Mouse (Mus musculus) kidney, adult 2 months (tissue): Measurements from ENCODE around the gene Enho. TPM values are rescaled to one million over a fixed set of nuclear protein-coding genes. Genes with fewer than 3 reads are reported as not detected.
"Not testable (repeated sequence)": the region's sequence is repeated elsewhere in the genome, so short reads cannot be mapped to it uniquely, and the experiment has no call there.

Source experiments
- DNase-seq: peaks from one replicate; pipeline ENCODE4 v3.0.0; 2021
- H3K27ac ChIP-seq: fragments of 200-500 bp; 2 replicates; pipeline ENCODE4 v1.5.1; 2012; ENCODE audit warnings: low read depth, low read length, control low read depth, inconsistent platforms; ENCODE audit not compliant: insufficient read depth
- H3K27me3 ChIP-seq: fragments of 200-500 bp; replicated peaks from 2 replicates; pipeline ENCODE4 v1.6.1; 2012; ENCODE audit warnings: mild to moderate bottlenecking, moderate library complexity, low read length, inconsistent platforms; ENCODE audit not compliant: control insufficient read depth, insufficient read depth
- H3K36me3 ChIP-seq: fragments of 200-500 bp; 2 replicates; pipeline ENCODE4 v1.6.1; 2012; ENCODE audit warnings: mild to moderate bottlenecking, moderate library complexity, low read length, inconsistent platforms; ENCODE audit not compliant: control insufficient read depth, insufficient read depth
- H3K4me1 ChIP-seq: fragments of 200-500 bp; 2 replicates; pipeline ENCODE4 v1.6.1; 2011; ENCODE audit warnings: low read length; ENCODE audit not compliant: control insufficient read depth, insufficient read depth
- H3K4me3 ChIP-seq: fragments of 200-500 bp; 2 replicates; pipeline ENCODE4 v1.5.1; 2011; ENCODE audit warnings: mild to moderate bottlenecking, low read depth, low read length, control low read depth; ENCODE audit not compliant: insufficient read depth
- CTCF ChIP-seq: fragments of 200-500 bp; conservative IDR thresholded peaks from 2 replicates; pipeline ENCODE4 v1.5.1; 2011; ENCODE audit warnings: low read depth, mild to moderate bottlenecking, control low read depth, low read length, moderate library complexity, mixed read lengths; ENCODE audit not compliant: insufficient read depth, insufficient read length
- POLR2A ChIP-seq: fragments of 200-500 bp; IDR thresholded peaks from one replicate; pipeline ENCODE4 v1.6.1; 2011; ENCODE audit warnings: low read depth, low read length, control low read depth
- WGBS: fragments of 180-500 bp; shearing (Covaris S2); methylation state at CpG from one replicate; pipeline ENCODE4 v1.1.7; 2018; 5-methylcytosine and 5-hydroxymethylcytosine counted together
- polyA plus RNA-seq: library from polyadenylated mRNA; depleted of rRNA; stranded (reverse); fragments of >200 nt; gene quantifications from 2 replicates; pipeline ENCODE4 v1.2.3, GENCODE M21; 2012; rRNA removed

Gene Enho
- 9.3 and 9.9 TPM in 2 replicates for polyA plus RNA-seq

GRCm38 (mm10) chr4:41639913-41640507 lies at the start of gene Enho:
Gene Enho (minus strand): TSS chr4:41640324.
- TF ChIP-seq CTCF (no peak), POLR2A (no peak)
- peak within 1 kb of the TSS; percentile 27 for H3K4me3 ChIP-seq
- under 1% methylated on average over 67 of the region's 74 CpGs for WGBS
- H3K36me3 ChIP-seq = no peaks in the 10 kb centered on the region
- H3K4me1 ChIP-seq = peaks cover 3% of the 10 kb centered on the region; the same call in 1 of the 2 replicates
- H3K27ac ChIP-seq = no peak within 1 kb of the TSS
- peak; percentile 97 for DNase-seq
- H3K27me3 ChIP-seq = no peaks in the 10 kb centered on the region

- H3K4me1 ChIP-seq, H3K4me3 ChIP-seq, DNase-seq, H3K27ac ChIP-seq, H3K36me3 ChIP-seq, H3K27me3 ChIP-seq: not testable (repeated sequence)
- WGBS = 88% methylated on average over 1 of the region's 1 CpGs
Measured at GRCm38 (mm10) chr4:41688562-41688961, 48.4 kb upstream of the Enho start.

- H3K27ac ChIP-seq, H3K27me3 ChIP-seq, H3K4me3 ChIP-seq, H3K36me3 ChIP-seq, H3K4me1 ChIP-seq, DNase-seq: not testable (repeated sequence)
- 70% methylated on average over 10 of the region's 10 CpGs for WGBS
Measured at GRCm38 (mm10) chr4:41685882-41686492, 45.9 kb upstream of the Enho start.

GRCm38 (mm10) chr4:41684931-41685453 lies 44.9 kb upstream of the Enho start:
- not testable (repeated sequence) for H3K27ac ChIP-seq, H3K4me1 ChIP-seq, H3K36me3 ChIP-seq, H3K4me3 ChIP-seq, H3K27me3 ChIP-seq, DNase-seq
- WGBS = 32% methylated on average over 14 of the region's 14 CpGs

- H3K4me3 ChIP-seq = not testable (repeated sequence)
- 33% methylated on average over 27 of the region's 27 CpGs for WGBS
Measured at GRCm38 (mm10) chr4:41684131-41684930, 44.2 kb upstream of the Enho start.

GRCm38 (mm10) chr4:41683303-41683702 lies 43.2 kb upstream of the Enho start:
- not testable (repeated sequence) for H3K4me1 ChIP-seq, H3K27ac ChIP-seq, H3K27me3 ChIP-seq, H3K36me3 ChIP-seq, H3K4me3 ChIP-seq, DNase-seq
- WGBS = 26% methylated on average over 4 of the region's 27 CpGs

More at GRCm38 (mm10) chr4:41684131-41684930, 44.2 kb upstream of the Enho start:
- not testable (repeated sequence) for H3K27ac ChIP-seq, H3K27me3 ChIP-seq, H3K36me3 ChIP-seq, H3K4me1 ChIP-seq, DNase-seq

GRCm38 (mm10) chr4:41682789-41683188 lies 42.7 kb upstream of the Enho start:
- no peaks in the 10 kb centered on the region for H3K4me1 ChIP-seq
- no peak overlapping the region for H3K4me3 ChIP-seq
- no peaks in the 10 kb centered on the region for H3K27me3 ChIP-seq
- TF ChIP-seq CTCF (no peak), POLR2A (no peak)
- H3K27ac ChIP-seq = no peak overlapping the region
- H3K36me3 ChIP-seq = no peaks in the 10 kb centered on the region
- 63% methylated on average over 6 of the region's 6 CpGs for WGBS
- DNase-seq = no peak
